Mouse (Mus musculus) Muller cell, postnatal 12 days (primary cell): Measurements from ENCODE around the gene Cdkn1a.
A peak's percentile ranks its signal among the peaks of the same experiment; 100 is the strongest.

Experiments
- DNase-seq: peaks from one replicate; pipeline ENCODE4 v3.0.0-alpha.2; 2015; ENCODE audit errors: inconsistent ontology term

The Cdkn1a gene

DNA sequence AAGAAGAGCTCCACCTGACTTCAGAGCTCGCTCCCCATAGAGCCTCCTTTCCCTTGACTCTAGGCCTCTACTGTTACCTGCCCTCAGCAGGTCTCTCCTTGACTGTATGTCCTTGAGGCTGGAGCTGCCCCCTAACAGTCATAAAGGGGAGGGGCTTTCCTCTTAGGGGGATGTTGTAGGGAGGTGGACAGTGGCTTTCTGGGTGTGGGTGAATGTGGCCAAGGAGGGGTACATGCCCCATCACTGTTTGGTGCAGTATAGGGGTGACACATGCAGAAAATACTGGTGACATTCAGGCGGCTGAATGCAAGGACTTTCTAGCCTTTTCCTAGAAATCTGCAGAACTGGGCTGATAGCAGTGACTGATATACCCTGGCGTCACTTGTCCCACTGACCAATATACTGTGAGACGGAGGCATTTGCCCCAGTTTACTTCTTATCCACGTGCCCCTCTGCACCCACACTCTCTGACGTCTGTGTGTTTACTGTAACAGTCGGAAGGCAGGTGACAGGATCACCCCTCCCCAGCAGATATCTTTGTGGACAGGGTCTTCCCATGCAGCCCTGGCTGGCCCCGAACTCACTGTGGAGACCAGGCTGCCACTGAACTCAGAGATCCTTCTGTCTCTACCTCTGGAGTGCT lies 26.4 kb downstream of the Cdkn1a start:
- DNase-seq = no peak

DNA sequence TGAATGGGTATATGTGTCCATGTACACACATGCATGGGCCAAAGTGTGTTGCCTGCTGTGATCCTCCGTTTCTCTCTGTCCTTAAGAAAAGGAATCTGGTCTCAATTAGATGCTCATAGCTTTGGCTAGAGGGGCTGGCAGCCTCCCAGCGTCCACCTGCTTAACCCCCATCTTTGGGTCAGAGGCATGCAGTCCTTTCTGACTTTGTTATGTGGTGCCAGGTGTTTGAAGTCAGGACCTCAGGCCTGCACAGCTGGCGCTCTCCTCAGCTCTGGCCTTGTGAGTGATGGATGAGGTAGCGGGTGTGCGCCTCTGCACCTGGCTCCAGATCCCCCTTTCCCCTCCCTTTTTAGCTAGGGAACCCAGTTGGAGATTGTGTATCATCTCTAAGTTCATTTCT lies 27.3 kb downstream of the Cdkn1a start:
- no peak for DNase-seq

GRCm38 (mm10) chr17:29120666-29121065 lies 29.9 kb downstream of the Cdkn1a start:
- peak; percentile 45 for DNase-seq

DNA sequence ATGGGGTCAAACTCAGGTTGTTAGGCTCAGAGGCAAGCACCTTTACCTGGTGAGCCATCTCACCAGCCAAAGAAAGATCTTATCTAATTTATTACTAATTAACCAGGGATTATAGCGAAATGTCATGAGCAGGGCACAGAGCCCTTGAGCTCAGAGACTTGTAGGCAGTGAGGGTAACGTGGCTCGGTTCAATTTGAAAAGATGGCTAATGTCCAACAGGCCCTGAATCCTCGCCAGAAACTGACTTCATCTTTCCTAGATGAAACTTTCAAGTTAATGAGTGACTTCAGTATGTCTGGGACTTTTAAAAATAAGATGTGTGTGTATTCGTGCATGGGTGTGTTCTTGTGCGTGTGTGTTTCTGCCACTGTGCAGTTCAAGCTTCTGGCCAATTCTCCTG lies 32.0 kb downstream of the Cdkn1a start:
- DNase-seq = no peak

- DNase-seq = no peak
These were observed 32.9 kb downstream of the Cdkn1a start for GRCm38 (mm10) chr17:29123578-29124174.

DNA sequence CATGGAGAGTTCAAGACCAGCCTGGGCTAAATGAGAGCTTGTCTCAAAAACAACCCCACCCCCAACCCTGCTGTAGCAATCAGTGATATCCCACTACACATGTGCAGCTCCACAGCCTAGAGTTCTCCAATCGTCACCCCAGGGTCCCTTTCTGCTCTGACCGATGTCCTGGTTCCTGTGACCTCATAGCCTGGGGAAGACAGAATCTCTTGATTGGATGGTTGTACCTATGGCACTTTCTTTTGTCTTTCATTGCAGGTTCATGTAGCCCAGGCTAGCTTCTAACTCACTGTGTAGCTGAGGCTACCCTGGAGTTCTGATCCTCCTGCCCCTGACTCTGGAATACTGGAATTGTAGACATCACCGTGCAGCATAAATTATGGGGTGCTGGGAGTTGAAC lies 35.8 kb downstream of the Cdkn1a start:
- no peak for DNase-seq

GRCm38 (mm10) chr17:29129341-29129740 lies 38.6 kb downstream of the Cdkn1a start:
- no peak for DNase-seq

GRCm38 (mm10) chr17:29135066-29135465 lies 44.3 kb downstream of the Cdkn1a start:
- no peak for DNase-seq

GRCm38 (mm10) chr17:29136236-29136635 lies 45.5 kb downstream of the Cdkn1a start:
- DNase-seq = peak; percentile 81

DNA sequence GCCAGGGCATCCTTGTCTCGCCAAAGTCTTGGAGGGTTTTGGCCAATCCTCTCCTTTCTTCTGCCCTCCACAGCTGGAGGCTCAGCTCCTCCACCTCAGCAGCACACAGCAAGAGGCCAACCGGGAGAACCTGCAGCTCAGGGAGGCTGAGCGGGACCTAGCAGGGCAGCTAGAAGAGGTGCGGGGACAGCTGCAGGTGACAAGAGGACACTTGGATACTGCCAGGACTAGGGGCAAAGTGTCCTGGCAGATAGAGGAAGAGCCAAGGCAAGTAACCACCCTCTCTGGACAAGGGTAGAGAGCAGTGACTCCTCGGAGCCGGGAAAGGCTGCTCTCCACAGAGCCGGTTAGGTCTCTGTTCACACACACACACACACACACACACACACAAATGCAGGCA lies 47.1 kb downstream of the Cdkn1a start:
- DNase-seq = no peak

DNA sequence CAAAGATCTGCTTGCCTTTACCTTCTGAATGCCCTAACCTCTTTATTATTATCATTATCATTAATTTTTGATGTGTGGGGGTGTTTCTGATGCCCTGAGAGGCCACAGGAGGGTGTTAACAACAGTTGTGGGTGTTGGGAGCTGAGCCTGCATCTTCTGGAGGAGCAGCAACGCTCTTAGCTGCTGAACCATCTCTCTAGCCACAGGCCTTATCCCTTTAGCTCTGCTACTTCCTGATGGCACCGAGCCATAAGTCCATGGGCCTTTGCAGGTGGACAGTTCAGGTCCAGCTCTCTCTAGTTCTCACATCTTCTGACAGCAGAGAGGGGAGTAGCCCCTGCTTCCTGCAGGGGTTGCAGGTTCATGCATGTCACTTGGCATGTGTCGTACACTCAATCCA lies 50.8 kb downstream of the Cdkn1a start:
- no peak for DNase-seq

DNA sequence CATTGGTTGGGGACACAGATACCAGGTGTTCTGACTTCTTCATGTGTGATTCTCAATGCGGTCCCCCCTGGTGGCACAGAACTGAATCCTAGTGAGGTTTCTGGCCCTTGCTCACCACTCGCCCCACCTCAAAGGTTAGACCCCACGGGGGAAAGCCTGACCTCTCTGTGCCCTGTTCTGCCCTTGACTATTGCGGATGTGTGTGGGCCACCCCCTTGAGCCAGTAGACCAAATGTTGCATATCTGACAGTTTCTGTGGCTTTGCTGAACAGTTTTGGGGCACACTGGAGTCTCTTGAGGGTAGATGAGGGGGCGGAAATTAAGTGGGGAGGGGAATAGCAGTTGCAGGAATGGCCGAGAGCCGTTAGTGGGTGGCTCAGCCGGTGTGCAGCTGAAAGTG lies 52.5 kb downstream of the Cdkn1a start:
- no peak for DNase-seq

- DNase-seq = no peak
These were observed 54.3 kb downstream of the Cdkn1a start for GRCm38 (mm10) chr17:29145101-29145500.

GRCm38 (mm10) chr17:29147273-29147672 lies 56.5 kb downstream of the Cdkn1a start:
- DNase-seq = no peak

- DNase-seq = no peak
These were observed 57.0 kb downstream of the Cdkn1a start for GRCm38 (mm10) chr17:29147773-29148172.

DNA sequence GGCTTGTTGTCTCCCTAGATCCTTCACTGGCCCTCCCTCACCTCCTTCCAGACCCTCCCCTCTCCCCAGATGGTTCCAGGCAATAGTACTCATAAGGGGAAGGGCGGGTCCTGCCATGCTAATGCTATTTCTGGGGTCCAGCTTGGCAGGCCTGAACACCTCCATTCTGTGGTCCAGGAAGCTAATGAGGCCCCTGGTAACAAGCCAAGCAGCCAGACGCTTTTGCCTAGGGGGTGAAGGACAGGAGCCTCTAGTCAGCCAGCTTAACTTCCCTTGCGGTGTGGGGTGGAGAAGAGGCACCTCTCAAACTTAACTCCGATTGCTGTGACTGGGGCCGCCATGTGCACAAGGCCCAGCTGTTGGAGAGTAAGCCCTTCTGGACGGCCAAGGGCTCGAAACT lies 59.0 kb downstream of the Cdkn1a start:
- no peak for DNase-seq
